Mouse (Mus musculus): ENCODE results near the gene Clk4. TPM values are rescaled to one million over a fixed set of nuclear protein-coding genes. Genes with fewer than 3 reads are reported as not detected.

The Clk4 gene
- total RNA-seq, 4 experiments from 2014 or later, result 68.4 to 151 (median 112) TPM

GRCm38 (mm10) chr11:51311846-51312245, 50.3 kb downstream of the Clk4 start:
- DNase-seq, result no peak

- no peak for DNase-seq
Measured at GRCm38 (mm10) chr11:51315991-51316810, 54.7 kb downstream of the Clk4 start.

- no peak for DNase-seq
Measured at GRCm38 (mm10) chr11:51320609-51321008, 59.1 kb downstream of the Clk4 start.

- DNase-seq, result no peak
Measured at GRCm38 (mm10) chr11:51326908-51327307, 65.4 kb downstream of the Clk4 start.

- DNase-seq, result no peak
Measured at GRCm38 (mm10) chr11:51328387-51328942, 66.9 kb downstream of the Clk4 start.

- no peak for DNase-seq
Measured at GRCm38 (mm10) chr11:51329837-51330714, 68.5 kb downstream of the Clk4 start.

Other genes with a start within 250 kb of the Clk4 start
- gene Olfr54, start 247.5 kb upstream of the Clk4 start, total RNA-seq (2022), result under 1 TPM; 0.15 to 0.91 (median 0.39) TPM
- gene Olfr1375, start 213.6 kb upstream of the Clk4 start, total RNA-seq (2022), result not detected
- gene Zfp354a, start 202.5 kb upstream of the Clk4 start, total RNA-seq (2022), result 10 to 100 TPM in 2 of 4 experiments, 1 to 10 TPM in 2; 5.7 to 12.4 (median 9.7) TPM
- not detected for gene Gm12569, start 41.3 kb upstream of the Clk4 start, total RNA-seq (2022)
- under 1 TPM in 3 of 4 experiments, not detected in 1; 0.49 to 0.66 (median 0.54) TPM for gene BC049762, start 1.3 kb downstream of the Clk4 start, total RNA-seq (2022)
- 10 to 100 TPM in 2 of 4 experiments, 1 to 10 TPM in 2; 2.3 to 14.3 (median 6.9) TPM for gene Col23a1, start 28.2 kb downstream of the Clk4 start, total RNA-seq (2022)

Data from adrenal gland, adult 8-10 months (tissue).